Mouse (Mus musculus) retina, embryonic 14.5 days (tissue): ENCODE data around the gene Hspa5.
"Not testable (repeated sequence)": the region's sequence is repeated elsewhere in the genome, so short reads cannot be mapped to it uniquely, and the experiment has no call there.

Experiments
- DNase-seq: peaks from one replicate; pipeline ENCODE4 v3.0.0-alpha.2; 2015; ENCODE audit warnings: low spot score

Gene Hspa5

DNA sequence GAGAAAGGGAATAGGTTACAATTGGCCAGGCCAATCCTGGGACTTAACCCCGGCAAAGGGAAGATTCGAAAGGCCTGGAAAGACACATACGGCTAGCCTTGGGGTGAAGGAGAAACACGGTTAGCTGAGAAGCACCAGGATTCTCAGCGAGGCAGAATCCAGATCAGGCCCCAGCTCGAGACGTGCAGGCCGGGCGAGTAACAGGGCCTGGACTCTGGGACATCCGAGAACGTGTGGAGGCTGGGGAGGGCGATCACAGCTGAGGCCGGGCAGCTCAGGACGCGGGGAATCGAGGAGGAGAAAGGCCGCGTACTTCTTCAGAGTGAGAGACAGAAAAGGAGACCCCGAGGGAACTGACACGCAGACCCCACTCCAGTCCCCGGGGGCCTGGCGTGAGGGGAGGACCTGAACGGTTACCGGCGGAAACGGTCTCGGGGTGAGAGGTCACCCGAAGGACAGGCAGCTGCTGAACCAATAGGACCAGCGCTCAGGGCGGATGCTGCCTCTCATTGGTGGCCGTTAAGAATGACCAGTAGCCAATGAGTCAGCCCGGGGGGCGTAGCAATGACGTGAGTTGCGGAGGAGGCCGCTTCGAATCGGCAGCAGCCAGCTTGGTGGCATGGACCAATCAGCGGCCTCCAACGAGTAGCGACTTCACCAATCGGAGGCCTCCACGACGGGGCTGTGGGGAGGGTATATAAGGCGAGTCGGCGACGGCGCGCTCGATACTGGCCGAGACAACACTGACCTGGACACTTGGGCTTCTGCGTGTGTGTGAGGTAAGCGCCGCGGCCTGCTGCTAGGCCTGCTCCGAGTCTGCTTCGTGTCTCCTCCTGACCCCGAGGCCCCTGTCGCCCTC, at the start of gene Hspa5:
TSS of gene Hspa5 (plus strand) at position 603 of the 859 bp plus-strand sequence.
- peak; percentile 99 for DNase-seq

DNA sequence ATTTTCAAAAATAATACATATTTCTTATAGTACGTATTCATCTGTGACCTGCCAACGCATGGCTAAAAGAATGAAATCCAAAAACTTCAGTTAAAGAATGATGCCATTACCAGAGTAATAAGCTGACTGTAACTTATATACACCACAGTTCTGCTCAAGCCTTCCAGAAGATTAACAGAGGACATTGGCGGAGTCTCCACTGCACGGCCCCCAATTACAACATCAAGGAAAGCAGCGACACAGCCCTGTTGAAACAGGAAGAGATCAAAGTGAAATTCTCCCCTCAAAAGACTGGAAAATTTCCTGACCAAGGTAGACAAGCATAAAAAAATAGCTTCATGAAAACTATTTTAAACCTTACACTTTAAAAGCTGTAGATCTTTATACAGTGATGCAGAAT, 46.5 kb upstream of the Hspa5 start:
- DNase-seq: no peak

DNA sequence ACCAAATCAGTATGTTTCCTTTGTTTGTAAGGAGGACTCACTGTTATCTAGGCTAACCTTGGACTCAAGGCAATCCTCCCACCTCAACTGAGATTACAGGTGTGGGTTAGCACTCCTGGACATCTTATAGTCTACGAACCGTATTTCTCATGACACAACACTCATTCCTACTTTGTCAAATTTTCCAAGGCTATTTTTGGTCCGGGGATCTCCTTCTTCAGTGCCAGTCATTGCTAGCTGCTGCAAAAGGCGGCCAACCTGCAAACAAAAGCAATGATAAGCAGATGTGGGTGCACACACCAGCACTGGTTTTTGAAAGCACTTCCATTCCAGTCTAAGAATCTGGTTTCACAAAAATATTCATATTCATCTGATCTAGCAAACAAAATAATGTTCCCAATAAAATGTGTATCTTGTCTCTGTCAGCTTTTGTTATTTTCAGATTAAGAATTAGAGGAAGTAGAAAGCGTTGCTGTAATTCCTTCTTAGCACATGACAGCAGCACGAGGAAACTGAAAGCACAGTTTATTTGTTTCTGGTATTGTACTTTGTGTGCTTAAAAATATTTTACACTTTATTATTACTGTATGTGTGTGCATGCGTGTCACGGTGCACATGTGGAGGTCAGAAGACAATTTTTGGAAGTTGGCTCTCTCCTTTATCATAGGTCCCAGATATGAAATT, 44.6 kb upstream of the Hspa5 start:
- no peak for DNase-seq

DNA sequence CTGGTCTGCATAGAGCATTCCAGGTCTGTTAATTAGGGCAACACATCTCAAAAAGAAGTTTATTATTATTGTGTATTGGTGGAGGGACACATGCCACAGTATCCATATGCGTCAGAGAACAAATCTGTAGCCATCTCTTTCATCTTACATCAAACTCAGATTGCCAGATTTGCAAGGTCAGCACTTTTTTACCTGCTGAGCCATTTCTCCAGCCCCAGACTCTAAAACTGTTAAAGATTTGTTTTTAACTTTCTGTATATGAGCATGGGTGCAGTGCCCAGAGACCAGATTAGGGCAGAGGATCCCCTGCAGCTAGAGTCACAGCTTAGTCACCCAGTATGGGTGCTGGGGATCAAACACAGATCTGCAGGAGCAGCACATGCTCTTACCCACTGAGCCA, 35.1 kb upstream of the Hspa5 start:
- no peak for DNase-seq

DNA sequence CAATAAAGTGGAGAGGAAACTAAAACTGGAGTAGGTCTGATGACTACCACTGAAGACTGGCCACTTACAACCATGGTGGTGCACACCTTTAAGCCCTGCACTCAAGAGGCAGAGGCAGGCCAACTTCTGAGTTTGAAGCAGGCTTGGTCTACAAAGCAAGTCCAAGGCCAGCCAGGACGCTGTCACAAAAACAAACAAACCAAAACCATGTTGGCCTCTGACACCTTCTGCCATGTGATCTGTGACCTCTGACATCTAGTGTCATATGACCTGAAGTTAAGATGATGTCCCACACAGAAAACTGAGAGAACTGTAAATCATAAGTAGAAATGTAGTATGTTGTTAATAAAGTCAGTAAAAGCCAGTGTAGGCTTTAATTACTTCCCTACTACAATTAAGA, 33.9 kb upstream of the Hspa5 start:
- DNase-seq: no peak

DNA sequence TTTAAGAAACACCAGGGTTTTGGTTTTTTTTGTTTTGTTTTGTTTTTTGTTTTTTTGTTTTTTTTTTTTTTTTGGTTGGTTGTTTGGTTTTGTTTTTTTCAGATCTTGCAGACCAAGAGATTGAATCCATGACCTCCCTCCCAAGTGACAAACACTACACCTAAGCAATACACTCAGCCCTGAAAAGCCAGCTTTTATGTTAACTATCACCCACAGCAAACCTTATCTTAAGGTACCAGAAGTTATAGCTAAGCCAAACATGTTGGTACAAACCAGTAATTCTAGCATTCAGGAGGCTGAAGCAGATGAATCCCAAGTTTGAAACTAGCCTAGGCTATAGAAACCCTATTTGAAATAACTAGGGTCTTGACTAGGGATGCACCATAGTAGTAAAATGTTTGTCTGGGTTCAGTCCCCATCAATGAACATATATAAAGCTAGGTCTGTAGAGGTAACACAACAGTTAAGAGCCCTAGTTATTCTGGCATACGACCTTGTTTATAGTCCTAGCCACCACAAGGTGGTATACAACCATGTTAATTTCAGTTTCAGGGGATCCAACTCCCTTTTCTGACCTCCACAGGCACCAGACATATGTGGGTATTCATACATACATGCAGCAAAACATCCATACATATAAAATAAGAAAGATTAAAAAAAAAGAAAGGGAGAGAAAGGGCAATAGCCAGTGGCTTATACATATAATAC, 31.9 kb upstream of the Hspa5 start:
- no peak for DNase-seq

DNA sequence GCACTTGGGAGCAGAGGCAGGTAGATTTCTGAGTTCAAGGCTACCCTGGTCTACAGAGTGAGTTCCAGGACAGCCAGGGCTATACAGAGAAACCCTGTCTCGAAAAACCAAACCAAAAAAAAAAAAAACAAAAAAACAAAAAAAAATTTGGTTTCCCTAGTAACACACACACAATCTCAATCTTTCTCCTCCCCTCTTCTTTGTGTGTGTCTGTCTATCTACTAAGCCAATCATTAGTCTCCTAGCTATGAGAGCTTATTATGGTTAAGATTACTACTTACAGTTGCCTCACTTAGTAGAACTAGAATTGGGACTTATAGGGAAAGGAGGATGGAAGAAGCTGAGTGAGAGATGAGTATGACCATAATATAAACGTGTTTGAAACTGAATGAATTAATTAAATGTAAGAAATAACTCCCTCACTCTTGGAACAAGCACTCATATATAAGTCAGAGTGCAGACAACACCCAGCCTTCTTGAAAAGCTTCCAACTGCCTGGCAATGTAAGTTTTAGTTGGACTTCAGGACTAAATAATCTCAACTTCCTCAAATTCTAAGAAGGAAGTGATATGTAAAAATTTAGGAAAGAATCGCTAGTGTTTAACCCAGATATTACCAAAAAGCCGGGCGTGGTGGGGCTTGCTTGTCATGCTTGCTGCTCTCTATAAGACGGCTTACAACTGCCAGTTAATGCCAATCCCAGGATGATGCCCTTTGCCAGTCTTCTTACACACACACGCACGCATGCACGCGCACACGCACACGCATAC, 30.2 kb upstream of the Hspa5 start:
- DNase-seq: no peak

DNA sequence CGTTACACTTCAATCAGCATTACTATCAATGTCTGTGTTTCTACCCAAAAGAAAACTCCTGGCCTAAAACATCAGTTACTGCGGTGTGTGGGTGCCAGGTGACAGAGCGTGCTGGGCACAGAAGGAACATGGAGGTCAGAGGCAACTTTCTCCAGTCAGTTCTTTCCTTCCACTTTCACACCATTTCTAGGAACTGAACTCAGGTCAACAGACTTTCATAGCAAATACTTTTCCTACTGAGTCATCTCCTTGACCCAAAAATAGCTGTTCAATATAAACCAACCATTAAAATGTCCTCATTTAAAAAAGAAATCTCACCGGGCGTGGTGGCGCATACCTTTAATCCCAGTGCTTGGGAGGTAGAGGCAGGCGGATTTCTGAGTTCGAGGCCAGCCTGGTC, 29.1 kb upstream of the Hspa5 start:
- no peak for DNase-seq

DNA sequence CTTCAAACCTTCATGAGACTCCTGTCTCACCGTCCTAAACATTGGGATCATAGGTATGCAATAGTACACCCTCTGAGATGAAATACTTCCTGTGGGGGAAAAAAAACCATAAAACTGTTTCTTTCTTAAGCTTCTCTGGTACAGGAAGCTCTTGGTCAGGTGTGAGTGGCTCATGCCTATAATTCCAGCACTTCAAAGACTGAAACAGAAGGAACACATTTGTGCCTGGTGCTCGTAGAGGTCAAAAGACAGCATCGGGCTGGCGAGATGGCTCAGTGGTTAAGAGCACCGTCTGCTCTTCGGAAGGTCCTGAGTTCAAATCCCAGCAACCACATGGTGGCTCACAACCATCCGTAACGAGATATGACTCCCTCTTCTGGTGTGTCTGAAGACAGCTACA, 27.3 kb upstream of the Hspa5 start:
- no peak for DNase-seq

DNA sequence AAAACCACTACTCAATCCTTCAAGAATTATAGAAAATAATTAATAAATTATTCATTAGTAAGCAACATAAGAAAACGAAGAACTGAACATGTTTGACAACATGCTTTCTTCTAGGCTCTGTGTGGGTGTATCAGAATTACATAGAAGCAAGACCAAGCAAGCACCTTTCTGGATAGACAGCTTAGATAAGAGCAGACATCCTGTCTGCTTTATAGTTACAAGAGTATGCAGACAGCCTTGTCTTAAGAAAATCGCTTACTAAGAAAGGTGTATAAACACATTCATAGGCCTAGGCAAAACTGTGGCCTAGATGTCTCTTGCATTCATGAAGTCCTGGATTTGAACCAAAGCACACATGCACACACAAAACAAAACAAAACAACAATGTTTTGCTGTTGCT, 26.1 kb upstream of the Hspa5 start:
- no peak for DNase-seq

DNA sequence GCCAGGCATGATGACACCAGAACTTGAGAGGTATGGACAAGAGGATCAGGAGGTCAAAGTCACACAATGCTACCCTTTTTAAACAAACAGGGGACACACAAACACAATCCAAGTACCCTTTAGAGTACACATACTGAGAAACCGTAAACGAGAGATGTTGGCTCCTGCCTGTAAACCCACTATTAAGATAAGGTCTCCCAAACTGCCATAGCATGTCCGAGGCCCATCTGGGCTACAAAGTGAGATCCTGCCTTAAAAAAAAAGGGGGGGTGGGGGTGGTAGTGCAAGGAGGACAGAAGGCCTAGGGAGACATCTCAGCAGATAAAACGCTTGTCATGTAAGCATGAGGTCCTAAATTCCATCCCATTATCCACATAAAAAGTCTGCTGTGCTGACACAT, 23.3 kb upstream of the Hspa5 start:
- DNase-seq: no peak

DNA sequence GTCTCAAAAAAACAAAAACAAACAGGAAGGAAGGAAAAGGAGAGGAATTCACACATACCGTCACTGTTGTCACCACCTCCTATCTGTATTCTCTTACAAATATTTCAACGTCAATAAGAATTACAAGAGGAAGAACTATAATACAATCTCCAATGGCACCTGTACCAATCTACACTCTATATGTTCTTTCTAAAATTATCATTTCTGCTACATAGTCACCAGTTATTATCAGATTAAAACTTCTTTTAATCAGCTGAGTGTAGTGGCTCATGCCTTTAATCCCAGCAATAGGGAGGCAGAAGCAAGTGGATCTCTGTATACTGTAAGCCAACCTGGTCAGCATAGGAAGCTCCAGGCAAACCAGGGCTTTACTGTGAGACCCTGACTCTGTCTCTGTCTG, 21.5 kb upstream of the Hspa5 start:
- DNase-seq: no peak

DNA sequence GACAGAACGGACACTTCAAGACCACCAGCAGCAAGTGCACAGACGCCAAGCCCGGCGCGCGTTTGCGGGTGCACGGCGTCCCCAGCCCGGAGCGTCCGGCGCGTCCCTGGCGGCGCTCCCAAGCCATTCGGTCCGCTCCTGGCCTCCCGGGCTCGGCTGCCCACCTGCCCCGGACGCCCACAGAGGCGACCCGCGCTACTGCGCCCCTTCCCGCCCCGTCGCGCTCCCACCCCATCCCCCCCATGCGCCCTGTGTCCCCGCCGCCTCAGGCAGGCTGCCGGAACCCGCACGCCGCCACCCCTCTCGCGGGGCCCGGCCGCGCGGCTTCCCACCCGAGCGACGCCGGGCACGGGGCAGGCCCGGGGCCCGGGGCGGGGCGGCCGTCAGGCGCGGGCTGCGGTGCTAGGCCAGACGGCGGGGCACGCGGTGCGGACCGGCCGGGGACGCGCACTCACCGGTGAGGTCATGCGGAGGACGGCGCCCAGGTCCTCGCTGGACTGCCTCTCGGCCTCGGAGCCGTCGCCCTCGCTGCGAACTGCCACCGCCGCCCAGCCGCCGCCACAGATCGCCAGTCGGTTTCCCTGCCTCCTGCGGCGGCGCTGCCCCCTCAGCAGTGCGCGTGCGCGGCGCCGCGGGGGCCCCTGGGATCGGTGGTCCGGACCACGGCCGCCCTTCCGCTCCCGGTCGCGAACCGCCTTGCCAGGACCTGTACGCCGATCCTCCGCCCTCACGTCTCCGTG, 17.8 kb upstream of the Hspa5 start:
- peak; percentile 90 for DNase-seq

DNA sequence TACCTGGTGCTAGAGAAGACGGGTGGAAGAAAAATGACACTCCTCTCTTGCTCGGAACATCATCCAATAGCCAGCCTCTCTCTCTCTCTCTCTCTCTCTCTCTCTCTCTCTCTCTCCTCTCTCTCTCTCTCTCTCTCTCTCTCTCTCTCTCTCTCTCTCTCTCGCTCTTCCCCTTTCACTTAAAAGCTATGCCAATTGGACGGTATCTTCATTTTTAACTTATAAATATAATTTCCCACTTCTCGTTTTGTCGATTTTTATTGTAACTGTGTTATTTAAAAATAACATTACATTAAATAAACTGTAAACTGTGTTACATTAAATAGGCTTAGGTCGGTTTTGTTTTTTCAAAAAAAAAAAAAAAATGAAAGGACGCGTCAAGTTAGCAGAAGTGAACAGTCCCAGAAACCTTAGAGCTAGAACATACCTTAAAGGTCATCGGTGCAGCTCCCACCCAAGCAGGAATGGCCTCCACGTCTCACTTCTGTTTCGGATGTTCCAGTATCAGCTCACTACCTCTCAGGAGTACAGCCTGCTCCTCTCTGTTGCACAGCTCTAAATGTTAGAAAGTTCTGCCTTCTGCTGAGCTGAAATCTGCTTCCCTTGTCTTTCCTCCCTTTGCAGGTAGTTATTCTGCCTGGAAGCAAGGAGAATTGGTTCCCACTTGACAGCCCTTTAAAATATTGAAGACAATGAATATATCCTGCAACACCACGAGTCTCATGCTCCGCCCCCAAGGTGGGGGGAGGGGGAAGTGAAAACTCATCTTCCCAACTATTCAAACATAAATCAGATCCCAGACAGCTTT, 17.0 kb upstream of the Hspa5 start, which contains the start of gene Gapvd1:
TSS of gene Gapvd1 (minus strand) at position 682 of the 808 bp plus-strand sequence.
- peak; percentile 52 for DNase-seq

DNA sequence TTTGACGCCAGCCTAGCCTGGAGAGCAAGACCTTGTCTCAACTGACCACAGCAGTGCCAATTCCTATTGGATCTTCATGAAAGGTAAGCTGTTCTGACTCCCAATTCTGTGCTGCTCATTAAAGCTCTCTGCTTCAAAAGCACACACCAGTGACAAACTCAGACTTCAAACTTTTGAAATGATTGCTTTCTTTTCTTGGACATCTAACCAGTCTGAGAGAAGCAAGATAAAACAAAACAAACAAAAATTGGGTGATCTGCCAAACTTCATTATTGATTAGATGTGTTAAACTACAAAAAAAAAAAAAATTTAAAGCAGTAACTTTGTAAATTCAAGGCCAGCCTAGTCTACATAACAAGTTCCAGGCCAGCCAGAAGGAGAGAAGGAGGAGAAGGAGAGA, 14.4 kb upstream of the Hspa5 start:
- DNase-seq: no peak

DNA sequence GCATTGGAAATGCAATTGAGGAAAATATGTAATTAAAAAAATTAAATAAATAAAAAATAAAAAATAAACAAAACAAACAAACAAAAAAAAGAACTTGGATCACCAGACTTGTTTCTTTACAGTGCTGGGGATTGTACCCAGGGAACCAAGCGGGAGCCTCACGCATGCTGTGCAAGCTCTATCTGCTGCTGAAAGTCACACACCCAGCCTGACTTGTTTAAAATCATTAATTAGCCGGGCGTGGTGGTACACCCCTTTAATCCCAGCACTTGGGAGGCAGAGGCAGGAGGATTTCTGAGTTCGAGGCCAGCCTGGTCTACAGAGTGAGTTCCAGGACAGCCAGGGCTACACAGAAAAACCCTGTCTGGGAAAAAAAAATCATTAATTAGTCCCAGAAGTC, 10.5 kb upstream of the Hspa5 start:
- DNase-seq: not testable (repeated sequence)

DNA sequence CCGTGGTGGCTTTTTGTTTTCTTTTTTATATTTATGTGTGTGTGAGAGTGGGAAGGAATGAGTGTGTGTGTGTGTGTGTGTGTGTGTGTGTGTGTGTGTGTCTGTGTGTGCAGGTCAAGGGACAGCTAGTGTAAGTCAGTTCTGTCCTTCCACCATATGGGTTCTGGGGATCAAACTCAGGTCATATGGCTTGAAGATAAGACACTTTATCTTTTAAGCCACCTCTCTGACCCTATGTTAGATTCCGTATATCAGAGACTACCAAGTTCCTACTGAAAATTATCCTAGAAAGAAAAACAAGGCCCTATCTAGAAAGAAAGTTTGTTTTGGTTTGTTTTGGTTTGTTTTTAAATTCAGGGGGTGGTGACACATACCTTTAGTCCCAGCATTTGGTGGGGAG, 9.6 kb upstream of the Hspa5 start:
- no peak for DNase-seq

DNA sequence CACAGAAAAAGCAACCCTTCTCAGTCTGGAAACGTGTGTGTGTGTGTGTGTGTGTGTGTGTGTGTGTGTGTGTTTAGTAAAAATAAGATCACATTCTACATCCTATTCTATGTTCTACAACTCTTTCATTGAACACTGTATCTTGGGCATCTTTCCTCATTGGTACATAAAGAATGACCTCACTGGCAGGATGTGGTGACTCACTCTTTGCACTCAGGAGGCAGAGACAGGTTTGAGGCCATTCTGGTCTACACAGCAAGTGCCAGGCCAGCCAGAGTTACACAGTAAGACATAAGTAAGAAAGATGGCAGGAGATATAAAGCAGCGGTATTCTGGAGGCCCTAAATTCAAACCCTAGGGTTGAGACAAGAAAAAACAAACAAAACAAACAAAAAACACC, 8.9 kb upstream of the Hspa5 start:
- DNase-seq: no peak

DNA sequence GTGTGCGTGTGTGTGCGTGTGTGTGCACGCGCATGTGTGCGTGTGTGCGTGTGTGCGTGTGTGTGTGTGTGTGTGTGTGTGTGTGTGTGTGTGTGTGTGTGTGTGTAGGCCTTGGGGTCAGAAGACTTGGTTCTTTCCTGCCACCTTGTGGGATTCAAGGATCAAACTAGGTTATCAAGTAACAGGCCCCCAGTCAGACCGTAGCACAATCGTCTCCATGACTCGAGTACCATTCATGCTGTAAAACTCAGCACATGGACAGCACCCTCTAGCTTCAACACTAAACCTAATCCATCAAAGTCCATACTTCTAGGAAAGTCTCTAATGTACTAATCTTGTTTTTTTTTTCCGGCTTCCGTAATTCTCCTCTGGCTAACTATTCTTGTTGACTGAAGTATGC, 7.0 kb upstream of the Hspa5 start:
- no peak for DNase-seq

DNA sequence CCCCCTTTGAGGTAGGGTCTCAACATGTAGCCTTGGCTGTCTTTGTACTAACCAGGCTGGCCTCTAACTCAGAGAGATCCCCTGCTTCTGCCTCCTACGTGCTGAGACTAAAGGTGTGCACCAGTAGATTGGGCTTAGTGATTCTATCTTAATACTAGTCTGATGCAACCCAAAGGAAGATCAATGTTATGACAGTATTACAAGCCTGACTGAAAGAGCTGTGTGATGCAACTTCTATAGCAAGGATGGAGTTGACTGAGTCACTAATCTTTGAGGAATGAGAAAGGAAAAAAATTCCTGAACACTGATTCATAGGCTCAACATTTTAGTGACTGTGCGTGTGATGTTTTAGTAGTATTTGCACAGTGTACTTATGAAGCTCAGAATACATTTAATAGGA, 1.7 kb upstream of the Hspa5 start:
- DNase-seq: no peak

DNA sequence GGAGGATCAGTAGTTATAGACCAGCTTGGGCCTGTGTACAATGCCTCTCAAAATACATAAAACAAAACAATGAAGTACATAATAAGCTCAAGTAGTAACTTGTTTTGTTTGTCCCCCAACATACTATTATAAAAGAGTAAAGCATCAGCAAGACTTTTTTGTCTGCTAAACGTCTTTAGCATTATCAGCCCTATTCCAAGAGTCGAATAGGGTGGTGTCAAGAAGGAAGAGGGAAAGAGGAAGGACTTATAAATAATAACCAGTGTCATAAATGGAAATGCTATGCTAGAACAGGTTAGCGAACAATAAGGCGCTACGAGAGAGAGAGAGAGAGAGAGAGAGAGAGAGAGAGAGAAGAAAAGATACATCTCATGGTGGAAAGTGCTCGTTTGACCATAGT, 819 bp upstream of the Hspa5 start:
- DNase-seq: no peak
